Mouse (Mus musculus): ENCODE measurements around the gene Gcg. TPM values are rescaled to one million over a fixed set of nuclear protein-coding genes. Genes with fewer than 3 reads are reported as not detected.

The Gcg gene
- not detected for total RNA-seq (2021)
- long read RNA-seq: 0 reads

- no peak for DNase-seq (ENCODE audit: low spot score in 2 of 2)
These were observed at the start of gene Gcg for GRCm38 (mm10) chr2:62483550-62483949. TSS of gene Gcg (minus strand) at chr2:62483650.

- DNase-seq (ENCODE audit: low spot score in 2 of 2): no peak
These were observed 47.6 kb upstream of the Gcg start for GRCm38 (mm10) chr2:62531065-62531464.

GRCm38 (mm10) chr2:62526399-62526798 is 42.9 kb upstream of the Gcg start:
- no peak for DNase-seq (ENCODE audit: low spot score in 2 of 2)

- DNase-seq (ENCODE audit: low spot score in 2 of 2): no peak
These were observed 34.3 kb upstream of the Gcg start for GRCm38 (mm10) chr2:62517790-62518189.

GRCm38 (mm10) chr2:62514477-62514876 is 31.0 kb upstream of the Gcg start:
- no peak for DNase-seq (ENCODE audit: low spot score in 2 of 2)

- peak; percentile 25 to 52 for DNase-seq (ENCODE audit: low spot score in 2 of 2)
These were observed 30.0 kb upstream of the Gcg start for GRCm38 (mm10) chr2:62513477-62513876.

- no peak for DNase-seq (ENCODE audit: low spot score in 2 of 2)
These were observed 23.7 kb upstream of the Gcg start for GRCm38 (mm10) chr2:62507130-62507529.

- no peak for DNase-seq (ENCODE audit: low spot score in 2 of 2)
These were observed 23.0 kb upstream of the Gcg start for GRCm38 (mm10) chr2:62506441-62506840.

GRCm38 (mm10) chr2:62504269-62504796 is 20.9 kb upstream of the Gcg start:
- no peak for DNase-seq (ENCODE audit: low spot score in 2 of 2)

GRCm38 (mm10) chr2:62503326-62503725 is 19.9 kb upstream of the Gcg start:
- no peak for DNase-seq (ENCODE audit: low spot score in 2 of 2)

GRCm38 (mm10) chr2:62502516-62502915 is 19.1 kb upstream of the Gcg start:
- DNase-seq (ENCODE audit: low spot score in 2 of 2): no peak

- no peak for DNase-seq (ENCODE audit: low spot score in 2 of 2)
These were observed 15.4 kb upstream of the Gcg start for GRCm38 (mm10) chr2:62498821-62499220.

GRCm38 (mm10) chr2:62498086-62498485 is 14.6 kb upstream of the Gcg start:
- DNase-seq (ENCODE audit: low spot score in 2 of 2): no peak

- DNase-seq (ENCODE audit: low spot score in 2 of 2): no peak
These were observed 14.0 kb upstream of the Gcg start for GRCm38 (mm10) chr2:62497333-62498002.

GRCm38 (mm10) chr2:62495407-62495806 is 12.0 kb upstream of the Gcg start:
- no peak for DNase-seq (ENCODE audit: low spot score in 2 of 2)

GRCm38 (mm10) chr2:62489832-62490231 is 6.4 kb upstream of the Gcg start:
- no peak for DNase-seq (ENCODE audit: low spot score in 2 of 2)

- DNase-seq (ENCODE audit: low spot score in 2 of 2): no peak
These were observed 1.5 kb upstream of the Gcg start for GRCm38 (mm10) chr2:62484906-62485305.

- DNase-seq (ENCODE audit: low spot score in 2 of 2): no peak
These were observed 2.9 kb downstream of the Gcg start for GRCm38 (mm10) chr2:62480285-62481198.

GRCm38 (mm10) chr2:62469551-62469950 is 13.9 kb downstream of the Gcg start:
- no peak for DNase-seq (ENCODE audit: low spot score in 2 of 2)

GRCm38 (mm10) chr2:62463287-62463686 is 20.2 kb downstream of the Gcg start:
- DNase-seq (ENCODE audit: low spot score in 2 of 2): no peak

- no peak for DNase-seq (ENCODE audit: low spot score in 2 of 2)
These were observed 21.3 kb downstream of the Gcg start for GRCm38 (mm10) chr2:62462174-62462573.

GRCm38 (mm10) chr2:62460815-62461450 is 22.5 kb downstream of the Gcg start:
- no peak for DNase-seq (ENCODE audit: low spot score in 2 of 2)
